Mouse (Mus musculus) spleen, adult 10 weeks (tissue): ENCODE measurements around the gene Rps26. TPM values are rescaled to one million over a fixed set of nuclear protein-coding genes. Genes with fewer than 3 reads are reported as not detected.

Source experiments
- polyA plus RNA-seq: library from polyadenylated mRNA; stranded (reverse); fragments of 350-450 nt; fragmentation: Illumina TruSeq; extraction: RNeasy Lipid Tissue Mini Kit (QIAGEN cat#74804); gene quantifications from one replicate; pipeline ENCODE4 v1.2.3, GENCODE M21; 2015; ENCODE audit warnings: low replicate concordance; ENCODE audit not compliant: insufficient read depth

The Rps26 gene
- polyA plus RNA-seq = 387 TPM

GRCm38 (mm10) chr10:128626311-128627310 is at the start of gene Rps26:
TSS of gene Rps26 (minus strand) at chr10:128626747.

GRCm38 (mm10) chr10:128673763-128674468 is 47.4 kb upstream of the Rps26 start, which contains the start of gene Suox:
TSS of gene Suox (minus strand) at chr10:128674073.

GRCm38 (mm10) chr10:128645111-128646011 is 18.8 kb upstream of the Rps26 start, which contains the start of gene Ikzf4:
TSS of gene Ikzf4 (minus strand) at chr10:128645991.

GRCm38 (mm10) chr10:128589464-128590192 is 36.9 kb downstream of the Rps26 start, which contains the start of gene Erbb3:
TSS of gene Erbb3 (minus strand) at chr10:128589652.

Other genes starting within 250 kb of the Rps26 start
- gene Ankrd52, start 249.6 kb downstream of the Rps26 start, polyA plus RNA-seq = 35.0 TPM
- not detected for gene Slc39a5, start 225.5 kb downstream of the Rps26 start, polyA plus RNA-seq
- 48.3 TPM for gene Nabp2, start 215.3 kb downstream of the Rps26 start, polyA plus RNA-seq
- gene Rnf41, start 215.1 kb downstream of the Rps26 start, polyA plus RNA-seq = 25.2 TPM
- gene Smarcc2, start 167.5 kb downstream of the Rps26 start, polyA plus RNA-seq = 93.2 TPM
- 874 TPM for gene Myl6, start 132.6 kb downstream of the Rps26 start, polyA plus RNA-seq
- gene Myl6b, start 128.1 kb downstream of the Rps26 start, polyA plus RNA-seq = 0.25 TPM
- gene Esyt1, start 100.9 kb downstream of the Rps26 start, polyA plus RNA-seq = 82.6 TPM
- 10.0 TPM for gene Zc3h10, start 79.0 kb downstream of the Rps26 start, polyA plus RNA-seq
- 904 TPM for gene Rpl41, start 77.4 kb downstream of the Rps26 start, polyA plus RNA-seq
- 149 TPM for gene Pa2g4, start 60.8 kb downstream of the Rps26 start, polyA plus RNA-seq
- 2.2 TPM for gene Erbb3, start 37.1 kb downstream of the Rps26 start, polyA plus RNA-seq
- 1.4 TPM for gene Ikzf4, start 19.2 kb upstream of the Rps26 start, polyA plus RNA-seq
- 11.8 TPM for gene Suox, start 47.3 kb upstream of the Rps26 start, polyA plus RNA-seq
- gene Rab5b, start 69.5 kb upstream of the Rps26 start, polyA plus RNA-seq = 110 TPM
- 0.30 TPM for gene Pmel, start 77.4 kb upstream of the Rps26 start, polyA plus RNA-seq
- gene Cdk2, start 78.3 kb upstream of the Rps26 start, polyA plus RNA-seq = 64.5 TPM
- gene Dgka, start 118.1 kb upstream of the Rps26 start, polyA plus RNA-seq = 222 TPM
- gene Pym1, start 121.1 kb upstream of the Rps26 start, polyA plus RNA-seq = 26.8 TPM
- 4.1 TPM for gene Mmp19, start 164.2 kb upstream of the Rps26 start, polyA plus RNA-seq
- gene Dnajc14, start 177.3 kb upstream of the Rps26 start, polyA plus RNA-seq = 63.9 TPM
- 10.7 TPM for gene Tmem198b, start 177.6 kb upstream of the Rps26 start, polyA plus RNA-seq
- gene Sarnp, start 190.6 kb upstream of the Rps26 start, polyA plus RNA-seq = 193 TPM
- 55.9 TPM for gene Ormdl2, start 194.9 kb upstream of the Rps26 start, polyA plus RNA-seq